ENCODE assay signal across 11 mouse cellular contexts in the genomic region with DNA sequence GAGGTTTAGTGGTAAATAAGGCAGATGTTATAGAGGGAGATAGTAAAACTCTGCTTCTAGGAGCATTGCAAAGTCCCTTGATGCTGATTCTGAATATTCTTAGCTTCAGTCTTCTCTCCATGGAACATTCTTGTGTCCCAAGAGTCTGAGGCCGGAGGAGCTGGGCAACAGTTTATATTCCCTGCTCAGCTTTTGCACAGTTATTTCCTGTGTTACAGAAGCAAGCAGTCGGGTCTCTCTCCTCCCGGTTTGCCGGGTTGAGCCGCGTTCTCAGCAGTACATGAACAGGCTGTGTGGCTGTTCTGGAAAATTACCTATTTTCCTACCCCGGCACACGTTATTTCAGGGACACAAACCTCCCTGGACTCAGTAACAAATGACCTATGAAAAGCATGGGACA. TPM values are rescaled to one million over a fixed set of nuclear protein-coding genes. Genes with fewer than 3 reads are reported as not detected.
DNase-seq lines count a peak whose midpoint lies in the region; ATAC-seq and TF ChIP-seq lines count a peak whose summit lies in the region.
"Had no signal": no experiment of that assay in that cellular context is flagged by ENCODE, and none has a peak within 500 bp of the region (broad histone marks: within the 10 kb centered on the region; RNA-seq: fewer than 3 reads in every experiment).

No protein-coding gene starts in this region.

- H3K27me3 ChIP-seq in heart, adult 2 months (ENCODE audit: control insufficient read depth, insufficient read depth, low read length), result no peaks in the 10 kb centered on the region
- H3K27me3 ChIP-seq in limb, embryonic 15.5 days, result no peaks in the 10 kb centered on the region

- intact Hi-C loops in heart, adult 2 months (cut with DNase I), result no loop called here

- 19% methylated on average over 8 of the region's 8 CpGs for WGBS in heart, adult 2 months
- 27% methylated on average over 8 of the region's 8 CpGs for WGBS in limb, embryonic 15.5 days

- TF ChIP-seq CTCF in heart, adult 2 months (IDR thresholded peaks at IDR 0.05), result no peak

- peaks cover 2% of the 10 kb centered on the region; the same call in 1 of the 2 replicates for H3K4me1 ChIP-seq in heart, adult 2 months (ENCODE audit: control insufficient read depth, insufficient read depth, low read length)
- H3K4me1 ChIP-seq in limb, embryonic 15.5 days, result peaks cover 19% of the 10 kb centered on the region; the same call in 1 of the 2 replicates
- H3K4me1 ChIP-seq: midbrain, embryonic 10.5 days had no signal

- H3K4me2 ChIP-seq in limb, embryonic 15.5 days, result no peak overlapping the region

- no peak for TF ChIP-seq EP300 in heart, adult 2 months (IDR thresholded peaks at IDR 0.05; ENCODE audit: insufficient read depth, low read depth, low read length)

- ATAC-seq in common myeloid progenitor, adult 5-6 weeks (replicated peaks; ENCODE audit: low read depth, poor library complexity, severe bottlenecking), result 0 out of 2 replicates have a peak, but pooled peaks have one; percentile 5
- no peak for ATAC-seq in limb, embryonic 15.5 days (ENCODE audit: insufficient number of reproducible peaks, low FRiP score, low TSS enrichment, low read depth)
- no peak for ATAC-seq in cerebellum, adult (ENCODE audit: insufficient number of reproducible peaks, low FRiP score, low TSS enrichment)

- H3K4me3 ChIP-seq in heart, adult 2 months, result peak overlapping the region; percentile 35; the same call in 1 of the 2 replicates
- 0 out of 2 replicates have a peak overlapping the region, but pooled peaks have one; percentile 12 for H3K4me3 ChIP-seq in limb, embryonic 15.5 days
- H3K4me3 ChIP-seq: midbrain, embryonic 10.5 days had no signal

- H3K27ac ChIP-seq in heart, adult 2 months, result peak overlapping the region; percentile 40; the same call in 1 of the 2 replicates
- H3K27ac ChIP-seq in limb, embryonic 15.5 days, result no peak overlapping the region
- H3K27ac ChIP-seq: midbrain, embryonic 10.5 days had no signal

- DNase-seq in heart, adult 2 months, result no peak
- DNase-seq in heart, adult 9 months (ENCODE audit: low spot score in 2 of 2), result no peak
- DNase-seq in kidney, postnatal 14 days, result peak; percentile 12
- DNase-seq in kidney, adult 18-20 months, result no peak
- no peak for DNase-seq in ovary, postnatal 10 days (ENCODE audit: low spot score)
- DNase-seq: cerebellum, adult 2 months; embryo, embryonic 11 days had no signal

- TF ChIP-seq POLR2A in heart, adult 2 months (IDR thresholded peaks at IDR 0.05; ENCODE audit: insufficient read depth, low read depth, low read length), result no peak

- H3K9me3 ChIP-seq in limb, embryonic 15.5 days, result no peaks in the 10 kb centered on the region
- H3K9me3 ChIP-seq: midbrain, embryonic 10.5 days had no signal

- no peaks in the 10 kb centered on the region for H3K36me3 ChIP-seq in heart, adult 2 months (ENCODE audit: control insufficient read depth, insufficient read depth, low read length)
- no peaks in the 10 kb centered on the region for H3K36me3 ChIP-seq in limb, embryonic 15.5 days
- H3K36me3 ChIP-seq: midbrain, embryonic 10.5 days had no signal

- H3K79me2 ChIP-seq in heart, adult 2 months (replicated peaks; ENCODE audit: control insufficient read depth, insufficient read depth, low read length), result no peaks in the 10 kb centered on the region

- no peak overlapping the region for H3K9ac ChIP-seq in heart, adult 2 months (ENCODE audit: low read depth, low read length)
- H3K9ac ChIP-seq in limb, embryonic 15.5 days, result no peak overlapping the region

RNA-seq across cellular contexts. Expression of a gene that starts 48.0 kb away (rescaled TPM):
- total RNA-seq in heart, adult 2 months (2021), result 10 to 100 TPM; 38.1 to 40.1 TPM
- 11.5 and 20.8 TPM in 2 replicates for polyA plus RNA-seq in heart, adult 2 months (2012; rRNA removed)
- 31.6 and 35.8 TPM in 2 replicates for total RNA-seq in common myeloid progenitor, adult 5-6 weeks (2017)
- polyA plus RNA-seq in limb, embryonic 15.5 days (2015; fragmentation: Nextera tagmentation; extraction: Ambion mirVana), result 17.7 and 19.8 TPM in 2 replicates
